Mouse (Mus musculus) left cerebral cortex, postnatal 4 days (tissue): ENCODE measurements at regions not wholly inside any gene's neighbourhood (a gene's known extent, or its start where the extent isn't known, plus 50 kb on each side); places are given as distances from the start of the nearest gene placed in this dataset.

Source experiments
- DNase-seq: peaks from one replicate; pipeline ENCODE4 v3.0.0-alpha.2; 2022
- intact Hi-C: fragments of 180-260 bp; cut with DNase I; formaldehyde crosslinking; loops from one replicate; pipeline ENCODE4 v1.15.1; 2025

- intact Hi-C loops, result no loop called here
- peak; percentile 4 for DNase-seq
These were observed 90.3 kb upstream of the Tbx22 start for GRCm38 (mm10) chrX:107577501-107577900.
